Mouse (Mus musculus) olfactory bulb, adult 2 months (tissue): ENCODE results near the gene Olfr820.
"Not testable (repeated sequence)": the region's sequence is repeated elsewhere in the genome, so short reads cannot be mapped to it uniquely, and the experiment has no call there.

Experiments used
- CTCF ChIP-seq: fragments of 200-500 bp; IDR thresholded peaks from 2 replicates; pipeline ENCODE4 v1.5.1; 2012; ENCODE audit warnings: low read depth, mild to moderate bottlenecking, low read length, moderate library complexity; ENCODE audit not compliant: insufficient read depth
- POLR2A ChIP-seq: fragments of 200-500 bp; IDR thresholded peaks from 2 replicates; pipeline ENCODE4 v1.6.1; 2012; ENCODE audit warnings: mild to moderate bottlenecking, low read depth, low read length, moderate library complexity; ENCODE audit not compliant: insufficient read depth

DNA sequence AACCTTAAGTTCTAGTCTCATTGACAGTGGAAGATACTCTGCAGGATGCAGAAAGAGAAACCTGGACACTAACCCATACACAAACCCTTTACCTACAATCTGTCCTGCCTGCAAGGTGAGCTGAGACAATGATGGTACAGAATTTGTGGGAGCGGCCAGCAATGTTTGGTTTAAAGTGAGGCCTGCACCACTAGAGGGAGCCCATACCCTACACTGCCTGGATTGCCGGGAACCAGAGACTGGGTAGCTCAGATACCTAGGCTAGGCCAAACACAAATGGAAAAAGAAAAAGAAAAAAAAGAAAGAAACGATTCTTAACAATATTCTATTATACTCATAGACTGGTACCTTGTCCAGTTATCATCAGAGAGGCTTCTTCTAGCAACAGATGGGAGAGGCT lies 39.4 kb upstream of the Olfr820 start:
- TF ChIP-seq CTCF, POLR2A: not testable (repeated sequence)
